Mouse (Mus musculus) layer of hippocampus, adult 8-10 months (tissue): ENCODE measurements around the gene Socs7. TPM values are rescaled to one million over a fixed set of nuclear protein-coding genes. Genes with fewer than 3 reads are reported as not detected.
"Not testable (repeated sequence)": the region's sequence is repeated elsewhere in the genome, so short reads cannot be mapped to it uniquely, and the experiment has no call there.

Experiments used
- DNase-seq, 2 experiments: peaks; one replicate each; pipeline ENCODE4 v3.0.0; 2022; ENCODE audit warnings: low spot score in 2 of 2
- total RNA-seq, 4 experiments: library from RNA; stranded (reverse); gene quantifications; 2 replicates each; pipeline ENCODE4 v1.2.4; 2022

Gene Socs7
- 10 to 100 TPM; 71.5 to 89.3 (median 79.6) TPM for total RNA-seq

- DNase-seq, result peak; percentile 91 to 93
Observed at GRCm38 (mm10) chr11:97361948-97362648, at the start of gene Socs7. Socs7 (plus strand) TSS chr11:97362551.

GRCm38 (mm10) chr11:97312871-97313270 is 49.5 kb upstream of the Socs7 start:
- DNase-seq, result not testable (repeated sequence)

- no peak for DNase-seq
Observed at GRCm38 (mm10) chr11:97314110-97314509, 48.2 kb upstream of the Socs7 start.

- DNase-seq, result no peak
Observed at GRCm38 (mm10) chr11:97314751-97315503, 47.4 kb upstream of the Socs7 start.

GRCm38 (mm10) chr11:97315504-97316503 is 46.5 kb upstream of the Socs7 start, which contains the start of gene Mrpl45:
Mrpl45 (plus strand) TSS chr11:97315716.
- DNase-seq, result peak; percentile 98 to 99

- DNase-seq, result no peak
Observed at GRCm38 (mm10) chr11:97321197-97321596, 41.2 kb upstream of the Socs7 start.

GRCm38 (mm10) chr11:97321894-97322600 is 40.3 kb upstream of the Socs7 start:
- DNase-seq, result not testable (repeated sequence)

GRCm38 (mm10) chr11:97325224-97325623 is 37.1 kb upstream of the Socs7 start:
- DNase-seq, result no peak

- DNase-seq, result peak in 1 of 2 experiments; percentile 52
Observed at GRCm38 (mm10) chr11:97328148-97328547, 34.2 kb upstream of the Socs7 start.

- no peak for DNase-seq
Observed at GRCm38 (mm10) chr11:97330315-97330714, 32.0 kb upstream of the Socs7 start.

- no peak for DNase-seq
Observed at GRCm38 (mm10) chr11:97331231-97332190, 30.8 kb upstream of the Socs7 start.

- DNase-seq, result no peak
Observed at GRCm38 (mm10) chr11:97333044-97333443, 29.3 kb upstream of the Socs7 start.

- no peak for DNase-seq
Observed at GRCm38 (mm10) chr11:97333896-97334295, 28.5 kb upstream of the Socs7 start.

GRCm38 (mm10) chr11:97334400-97334799 is 28.0 kb upstream of the Socs7 start:
- DNase-seq, result no peak

GRCm38 (mm10) chr11:97336238-97336637 is 26.1 kb upstream of the Socs7 start:
- no peak for DNase-seq

- DNase-seq, result no peak
Observed at GRCm38 (mm10) chr11:97336751-97337345, 25.5 kb upstream of the Socs7 start.

- no peak for DNase-seq
Observed at GRCm38 (mm10) chr11:97337363-97337762, 25.0 kb upstream of the Socs7 start.

GRCm38 (mm10) chr11:97338302-97338976 is 23.9 kb upstream of the Socs7 start:
- DNase-seq, result no peak

- DNase-seq, result peak in 1 of 2 experiments; percentile 41
Observed at GRCm38 (mm10) chr11:97338977-97339315, 23.4 kb upstream of the Socs7 start.
